Mouse (Mus musculus): ENCODE data around the gene Miga2.

Miga2 gene

GRCm38 (mm10) chr2:30419112-30419511 is 55.1 kb downstream of the Miga2 start:
- no peak for DNase-seq (ENCODE audit: low read depth, low spot score)

- DNase-seq (ENCODE audit: low read depth, low spot score): no peak
Observed at GRCm38 (mm10) chr2:30421432-30421831, 57.4 kb downstream of the Miga2 start.

GRCm38 (mm10) chr2:30429156-30429555 is 65.1 kb downstream of the Miga2 start:
- no peak for DNase-seq (ENCODE audit: low read depth, low spot score)

Data from retina, postnatal 7 days (tissue).